17 mouse cellular contexts compared by ENCODE assay signal in the genomic region with DNA sequence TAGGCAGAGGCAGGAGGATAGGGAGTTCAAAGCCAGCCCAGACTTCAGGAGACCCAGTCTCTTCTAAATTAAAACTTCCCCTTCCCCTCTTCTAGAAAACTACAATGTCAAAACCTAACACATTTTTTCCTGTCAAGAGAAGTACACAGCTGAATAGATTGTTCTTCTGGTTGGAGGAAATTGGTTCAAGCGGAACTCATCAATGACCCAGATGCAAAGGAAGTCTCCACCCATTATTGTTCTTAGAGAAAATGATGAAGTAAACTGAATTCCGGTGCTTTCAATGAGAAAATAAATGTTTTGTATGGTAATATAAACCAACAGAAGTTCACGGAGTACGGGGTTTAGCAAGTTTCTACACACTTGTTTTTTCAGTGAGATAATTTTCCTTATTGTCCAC.
"Had no signal": no experiment of that assay in that cellular context is flagged by ENCODE, and none has a peak within 500 bp of the region (broad histone marks: within the 10 kb centered on the region; RNA-seq: fewer than 3 reads in every experiment).

No protein-coding gene starts in this region.

- H3K4me2 ChIP-seq: liver, embryonic 11.5 days; liver, embryonic 15.5 days; lung, embryonic 15.5 days; midbrain, embryonic 11.5 days; midbrain, embryonic 15.5 days; neural tube, embryonic 13.5 days had no signal

- H3K27me3 ChIP-seq: liver, embryonic 15.5 days; lung, embryonic 15.5 days; megakaryocyte, embryonic 14.5 days; midbrain, embryonic 15.5 days; neural tube, embryonic 13.5 days had no signal

- H3K36me3 ChIP-seq: limb, embryonic 10.5 days; liver, embryonic 15.5 days; lung, embryonic 15.5 days; midbrain, embryonic 15.5 days; neural tube, embryonic 13.5 days had no signal

- ATAC-seq: midbrain, embryonic 15.5 days had no signal

- H3K4me1 ChIP-seq: limb, embryonic 10.5 days; liver, embryonic 15.5 days; lung, embryonic 15.5 days; megakaryocyte, embryonic 14.5 days; midbrain, embryonic 15.5 days had no signal

- H3K9me3 ChIP-seq: limb, embryonic 10.5 days; liver, embryonic 15.5 days; lung, embryonic 15.5 days; megakaryocyte, embryonic 14.5 days; midbrain, embryonic 15.5 days; neural tube, embryonic 13.5 days had no signal

- H3K27ac ChIP-seq: left cerebral cortex, adult 2 months; limb, embryonic 10.5 days; liver, embryonic 15.5 days; lung, embryonic 15.5 days; macrophage; midbrain, embryonic 15.5 days; neural tube, embryonic 13.5 days had no signal

- DNase-seq: kidney, adult 18-20 months; kidney, postnatal 14 days; retina, postnatal 1 day; right cerebral cortex, postnatal 4 days; spleen, adult 18-20 months; thymus, adult 18-20 months; thymus, postnatal 14 days had no signal

- H3K4me3 ChIP-seq: left cerebral cortex, adult 2 months; limb, embryonic 10.5 days; liver, embryonic 15.5 days; lung, embryonic 15.5 days; megakaryocyte, embryonic 14.5 days; midbrain, embryonic 15.5 days; neural tube, embryonic 13.5 days had no signal

- H3K9ac ChIP-seq: liver, embryonic 15.5 days; lung, embryonic 15.5 days; midbrain, embryonic 15.5 days; neural tube, embryonic 13.5 days had no signal
